Mouse (Mus musculus) liver, embryonic 12.5 days (tissue): Measurements from ENCODE around the gene Ptpro. TPM values are rescaled to one million over a fixed set of nuclear protein-coding genes. Genes with fewer than 3 reads are reported as not detected.
"Not testable (repeated sequence)": the region's sequence is repeated elsewhere in the genome, so short reads cannot be mapped to it uniquely, and the experiment has no call there.

ENCODE experiments used
- ATAC-seq: fragments of 200-750 bp; cut with Nextera tagmentation; 2 replicates; pipeline ENCODE4 v1.8.0; 2017; ENCODE audit warnings: moderate number of reproducible peaks, mild to moderate bottlenecking, moderate library complexity
- H3K27ac ChIP-seq: fragments of 300-500 bp; sonication (generic); 2 replicates; pipeline ENCODE4 v1.5.1; 2016; ENCODE audit warnings: mild to moderate bottlenecking
- H3K27me3 ChIP-seq: fragments of 300-500 bp; sonication (generic); replicated peaks from 2 replicates; pipeline ENCODE4 v1.6.1; 2016; ENCODE audit warnings: mild to moderate bottlenecking, moderate library complexity
- H3K36me3 ChIP-seq: fragments of 300-500 bp; sonication (generic); 2 replicates; pipeline ENCODE4 v1.6.1; 2016; ENCODE audit warnings: mild to moderate bottlenecking, moderate library complexity
- H3K4me1 ChIP-seq: fragments of 300-500 bp; sonication (generic); 2 replicates; pipeline ENCODE4 v1.6.1; 2016
- H3K4me2 ChIP-seq: fragments of 300-500 bp; sonication (generic); 2 replicates; pipeline ENCODE4 v1.6.1; 2016; ENCODE audit warnings: mild to moderate bottlenecking, moderate library complexity
- H3K4me3 ChIP-seq: fragments of 300-500 bp; sonication (generic); 2 replicates; pipeline ENCODE4 v1.5.1; 2016; ENCODE audit warnings: mild to moderate bottlenecking, moderate library complexity
- H3K9ac ChIP-seq: fragments of 300-500 bp; sonication (generic); 2 replicates; pipeline ENCODE4 v1.6.1; 2016; ENCODE audit warnings: mild to moderate bottlenecking, moderate library complexity
- H3K9me3 ChIP-seq: fragments of 300-500 bp; sonication (generic); replicated peaks from 2 replicates; pipeline ENCODE4 v1.6.1; 2016; ENCODE audit warnings: mild to moderate bottlenecking, moderate library complexity
- WGBS: fragments of 180-500 bp; shearing (Covaris S2); methylation state at CpG from one replicate; pipeline ENCODE4 v1.1.7; 2016; ENCODE audit not compliant: insufficient replicate concordance; 5-methylcytosine and 5-hydroxymethylcytosine counted together
- polyA plus RNA-seq: library from polyadenylated mRNA; unstranded; fragments of >200 nt; fragmentation: Nextera tagmentation; extraction: Ambion mirVana; gene quantifications from 2 replicates; pipeline ENCODE4 v1.2.1, GENCODE M21; 2016

Ptpro gene
- polyA plus RNA-seq, 1 experiment from 2014 or later = 0.51 TPM

DNA sequence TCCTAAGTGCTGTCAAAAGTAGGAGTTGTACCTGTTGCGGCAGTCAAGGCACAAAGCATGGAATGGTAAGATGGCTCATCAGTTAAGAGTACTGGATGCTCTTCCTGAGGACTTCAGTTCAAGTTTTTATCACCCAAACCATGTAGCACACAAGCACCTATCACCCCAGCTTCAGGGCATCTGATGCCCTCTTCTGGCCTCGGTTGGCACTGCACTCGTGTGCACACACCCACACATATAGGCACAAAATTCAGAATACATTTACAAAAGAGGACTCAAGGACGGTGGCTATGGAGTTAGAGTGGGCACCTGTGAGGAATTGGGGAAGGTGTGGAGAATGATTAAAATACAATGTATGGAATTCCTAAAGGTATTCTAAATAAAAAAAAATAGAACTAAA lies 217.4 kb downstream of the Ptpro start:
- H3K4me3 ChIP-seq = no peak overlapping the region
- H3K4me1 ChIP-seq = no peaks in the 10 kb centered on the region
- H3K9ac ChIP-seq = no peak overlapping the region
- H3K4me2 ChIP-seq = no peak overlapping the region
- no peak for ATAC-seq
- no peak overlapping the region for H3K27ac ChIP-seq
- WGBS = 81% methylated on average over 4 of the region's 4 CpGs
- no peaks in the 10 kb centered on the region for H3K36me3 ChIP-seq
- no peaks in the 10 kb centered on the region for H3K27me3 ChIP-seq
- H3K9me3 ChIP-seq = 0 out of 2 replicates have a peak, but pooled peaks cover 4% of the 10 kb centered on the region

DNA sequence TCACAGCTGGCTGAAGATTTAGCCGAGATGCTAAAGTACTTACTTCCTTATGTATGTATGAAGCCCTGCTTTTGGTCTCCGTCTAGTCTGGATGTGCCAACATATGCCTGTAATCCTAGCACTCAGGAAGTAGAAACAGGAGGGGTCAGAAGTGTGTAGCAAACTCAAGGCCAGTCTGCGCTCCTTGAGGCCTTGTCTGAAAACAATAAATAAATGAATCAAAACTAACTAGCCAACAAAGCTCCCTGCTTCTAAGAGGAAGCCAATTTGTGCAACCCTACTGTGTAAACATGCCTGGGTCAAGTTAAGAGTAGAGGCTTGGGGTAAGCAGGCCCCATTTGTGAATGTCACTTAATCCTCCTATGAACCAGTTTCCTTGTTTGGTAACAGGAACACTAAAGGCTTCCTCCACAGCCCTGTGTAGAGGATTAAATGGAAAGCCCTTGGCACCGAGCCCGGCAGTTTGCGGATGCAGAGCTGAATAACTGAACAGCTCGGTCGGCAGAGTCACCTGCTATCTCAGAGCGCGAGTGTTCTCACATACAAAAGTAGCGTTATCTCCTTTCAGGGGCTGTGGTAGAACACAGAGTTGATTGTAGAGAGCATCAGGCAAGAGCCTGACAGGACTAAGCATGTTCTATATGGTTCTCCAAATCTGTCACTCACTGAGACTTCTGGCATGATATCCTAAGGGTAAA lies 218.9 kb downstream of the Ptpro start:
- H3K36me3 ChIP-seq = no peaks in the 10 kb centered on the region
- no peak for ATAC-seq
- no peak overlapping the region for H3K4me2 ChIP-seq
- no peak overlapping the region for H3K4me3 ChIP-seq
- 70% methylated on average over 11 of the region's 11 CpGs for WGBS
- no peak overlapping the region for H3K27ac ChIP-seq
- no peak overlapping the region for H3K9ac ChIP-seq
- no peaks in the 10 kb centered on the region for H3K27me3 ChIP-seq
- H3K4me1 ChIP-seq = no peaks in the 10 kb centered on the region
- H3K9me3 ChIP-seq = peaks cover 8% of the 10 kb centered on the region; the same call in 1 of the 2 replicates

GRCm38 (mm10) chr6:137472129-137472528 lies 220.0 kb downstream of the Ptpro start:
- Histone ChIP-seq H3K27ac (no peak overlapping the region), H3K27me3 (no peaks in the 10 kb centered on the region), H3K4me3 (no peak overlapping the region), H3K9me3 (peaks cover 15% of the 10 kb centered on the region; the same call in 1 of the 2 replicates), H3K4me1 (no peaks in the 10 kb centered on the region), H3K36me3 (no peaks in the 10 kb centered on the region), H3K9ac (no peak overlapping the region), H3K4me2 (no peak overlapping the region)
- ATAC-seq = no peak
- 80% methylated on average over 9 of the region's 9 CpGs for WGBS

DNA sequence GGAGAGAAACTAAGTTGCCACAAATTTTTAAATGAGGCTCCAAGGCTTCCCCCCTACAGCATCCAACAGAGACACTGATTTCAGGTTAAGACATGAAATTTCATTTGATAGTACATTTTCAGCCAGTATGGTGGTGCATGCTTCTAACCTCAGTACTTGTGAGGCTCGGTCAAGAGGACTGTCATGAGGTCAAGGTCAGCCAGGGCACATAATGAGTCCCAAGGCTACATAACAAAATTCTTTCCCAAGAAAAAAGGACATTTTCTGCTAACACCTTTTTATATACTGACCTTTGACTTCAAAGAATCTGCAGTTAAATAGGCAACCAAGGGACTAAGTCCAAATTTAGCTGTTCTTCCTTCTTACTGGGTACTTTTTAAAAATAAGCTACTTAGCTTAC lies 221.3 kb downstream of the Ptpro start:
- Histone ChIP-seq H3K9me3 (peaks cover 15% of the 10 kb centered on the region; the same call in 1 of the 2 replicates), H3K4me1 (no peaks in the 10 kb centered on the region), H3K27me3 (no peaks in the 10 kb centered on the region), H3K9ac (no peak overlapping the region), H3K27ac (no peak overlapping the region), H3K4me2 (no peak overlapping the region), H3K4me3 (no peak overlapping the region), H3K36me3 (no peaks in the 10 kb centered on the region)
- 43% methylated on average over 1 of the region's 1 CpGs for WGBS
- no peak for ATAC-seq

DNA sequence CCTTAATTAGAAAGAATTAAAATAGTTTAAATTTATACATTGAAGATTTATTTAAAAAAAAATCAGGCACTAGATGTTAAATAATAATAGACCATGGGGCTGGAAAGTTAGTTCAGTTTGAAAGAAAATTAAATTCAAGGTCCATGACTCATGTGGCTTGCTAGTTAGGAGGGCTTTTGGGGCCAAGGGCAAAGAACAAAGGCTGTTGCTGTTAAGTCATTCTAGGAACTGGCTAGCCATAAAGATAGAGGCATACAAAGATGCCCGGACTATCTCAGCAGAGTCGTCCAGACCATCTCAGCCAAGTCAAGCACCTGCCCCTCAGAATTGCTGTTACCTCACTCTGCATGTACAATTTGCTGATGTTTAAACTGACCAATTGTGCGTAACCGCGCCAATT lies 223.6 kb downstream of the Ptpro start:
- WGBS = 89% methylated on average over 5 of the region's 5 CpGs
- not testable (repeated sequence) for H3K27ac ChIP-seq, H3K4me1 ChIP-seq, H3K4me3 ChIP-seq, H3K27me3 ChIP-seq, H3K36me3 ChIP-seq, H3K4me2 ChIP-seq, ATAC-seq, H3K9ac ChIP-seq
- H3K9me3 ChIP-seq = peaks cover 11% of the 10 kb centered on the region; the same call in 1 of the 2 replicates

DNA sequence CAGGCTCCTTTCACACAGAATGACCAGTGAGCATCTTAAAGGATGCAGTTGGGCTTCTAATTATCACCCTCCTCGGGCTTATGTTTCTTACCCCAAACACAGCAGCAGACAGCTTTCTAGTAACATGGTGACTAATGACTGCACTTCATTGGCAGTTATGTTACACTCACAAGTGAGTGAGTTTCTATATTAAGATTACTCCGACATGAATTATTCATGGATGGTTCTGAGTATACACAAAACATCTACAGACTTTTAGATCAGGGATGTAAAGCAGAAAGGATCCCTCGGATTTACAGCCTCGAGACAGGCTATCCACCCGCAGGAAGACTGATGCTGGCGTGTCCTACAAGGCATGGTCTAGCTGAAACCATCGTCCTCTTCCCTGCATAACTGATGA lies 230.8 kb downstream of the Ptpro start:
- H3K4me3 ChIP-seq = no peak overlapping the region
- H3K27me3 ChIP-seq = peaks cover 10% of the 10 kb centered on the region; the same call in 1 of the 2 replicates
- H3K9ac ChIP-seq = no peak overlapping the region
- WGBS = 79% methylated on average over 7 of the region's 7 CpGs
- H3K27ac ChIP-seq = no peak overlapping the region
- no peaks in the 10 kb centered on the region for H3K9me3 ChIP-seq
- H3K36me3 ChIP-seq = no peaks in the 10 kb centered on the region
- no peaks in the 10 kb centered on the region for H3K4me1 ChIP-seq
- H3K4me2 ChIP-seq = no peak overlapping the region
- ATAC-seq = no peak

DNA sequence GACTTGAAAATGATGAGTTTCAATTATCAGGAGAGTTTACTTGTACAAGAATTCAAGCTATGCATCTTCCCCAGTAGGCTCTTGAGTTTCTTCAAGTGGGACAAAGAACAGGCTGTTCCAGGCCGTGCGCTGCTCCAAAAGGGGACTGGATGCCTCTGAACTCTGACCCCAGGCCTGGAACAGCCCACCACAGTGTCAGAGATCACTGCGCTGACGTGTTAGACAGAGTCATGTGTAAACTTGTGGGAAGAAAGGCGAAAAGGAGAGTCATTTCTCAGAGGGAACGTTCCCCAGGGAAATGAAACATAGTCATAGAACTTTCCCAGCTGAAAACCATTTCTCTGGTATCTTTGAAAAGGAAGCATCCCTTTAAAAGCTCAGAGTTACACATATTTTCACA lies 235.3 kb downstream of the Ptpro start:
- no peak for ATAC-seq
- Histone ChIP-seq H3K27me3 (peaks cover 10% of the 10 kb centered on the region; the same call in 1 of the 2 replicates), H3K4me3 (no peak overlapping the region), H3K4me2 (no peak overlapping the region), H3K27ac (no peak overlapping the region), H3K9ac (no peak overlapping the region), H3K4me1 (no peaks in the 10 kb centered on the region), H3K36me3 (no peaks in the 10 kb centered on the region), H3K9me3 (no peaks in the 10 kb centered on the region)
- 71% methylated on average over 6 of the region's 6 CpGs for WGBS

- Histone ChIP-seq H3K36me3 (no peaks in the 10 kb centered on the region), H3K9ac (no peak overlapping the region), H3K27me3 (no peaks in the 10 kb centered on the region), H3K4me2 (no peak overlapping the region), H3K4me3 (no peak overlapping the region), H3K4me1 (no peaks in the 10 kb centered on the region), H3K27ac (no peak overlapping the region), H3K9me3 (no peaks in the 10 kb centered on the region)
- ATAC-seq = no peak
- WGBS = 83% methylated on average over 14 of the region's 14 CpGs
Measured at GRCm38 (mm10) chr6:137490115-137490514, 238.0 kb downstream of the Ptpro start.

DNA sequence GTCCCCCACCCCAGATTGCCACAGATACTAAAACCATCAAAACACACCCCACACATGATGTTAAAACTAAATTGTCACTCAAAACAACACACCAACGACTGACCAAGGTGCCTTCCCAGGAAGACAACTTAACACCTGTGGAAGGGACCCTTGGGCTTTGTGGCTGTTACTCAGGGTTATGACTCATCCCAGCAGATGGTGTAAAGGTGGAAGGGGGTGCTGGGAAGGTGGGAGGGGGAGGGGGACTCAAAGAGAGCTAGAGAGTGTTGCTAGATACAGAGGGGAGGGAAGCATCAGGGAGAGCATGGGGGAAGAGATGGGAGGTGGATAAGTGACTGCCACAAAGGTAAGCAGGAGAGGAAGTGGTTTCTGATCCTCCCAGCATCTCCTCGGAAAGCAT lies 239.5 kb downstream of the Ptpro start:
- no peak for ATAC-seq
- H3K4me2 ChIP-seq = no peak overlapping the region
- H3K4me1 ChIP-seq = no peaks in the 10 kb centered on the region
- no peak overlapping the region for H3K9ac ChIP-seq
- H3K27me3 ChIP-seq = no peaks in the 10 kb centered on the region
- H3K27ac ChIP-seq = no peak overlapping the region
- 32% methylated on average over 2 of the region's 2 CpGs for WGBS
- H3K9me3 ChIP-seq = no peaks in the 10 kb centered on the region
- H3K36me3 ChIP-seq = no peaks in the 10 kb centered on the region
- H3K4me3 ChIP-seq = no peak overlapping the region

- Histone ChIP-seq H3K27ac (no peak overlapping the region), H3K4me3 (no peak overlapping the region), H3K36me3 (no peaks in the 10 kb centered on the region), H3K4me2 (no peak overlapping the region), H3K9ac (no peak overlapping the region), H3K27me3 (no peaks in the 10 kb centered on the region), H3K9me3 (no peaks in the 10 kb centered on the region), H3K4me1 (no peaks in the 10 kb centered on the region)
- WGBS = 70% methylated on average over 4 of the region's 4 CpGs
- ATAC-seq = no peak
Measured at GRCm38 (mm10) chr6:137492582-137492981, 240.5 kb downstream of the Ptpro start.

DNA sequence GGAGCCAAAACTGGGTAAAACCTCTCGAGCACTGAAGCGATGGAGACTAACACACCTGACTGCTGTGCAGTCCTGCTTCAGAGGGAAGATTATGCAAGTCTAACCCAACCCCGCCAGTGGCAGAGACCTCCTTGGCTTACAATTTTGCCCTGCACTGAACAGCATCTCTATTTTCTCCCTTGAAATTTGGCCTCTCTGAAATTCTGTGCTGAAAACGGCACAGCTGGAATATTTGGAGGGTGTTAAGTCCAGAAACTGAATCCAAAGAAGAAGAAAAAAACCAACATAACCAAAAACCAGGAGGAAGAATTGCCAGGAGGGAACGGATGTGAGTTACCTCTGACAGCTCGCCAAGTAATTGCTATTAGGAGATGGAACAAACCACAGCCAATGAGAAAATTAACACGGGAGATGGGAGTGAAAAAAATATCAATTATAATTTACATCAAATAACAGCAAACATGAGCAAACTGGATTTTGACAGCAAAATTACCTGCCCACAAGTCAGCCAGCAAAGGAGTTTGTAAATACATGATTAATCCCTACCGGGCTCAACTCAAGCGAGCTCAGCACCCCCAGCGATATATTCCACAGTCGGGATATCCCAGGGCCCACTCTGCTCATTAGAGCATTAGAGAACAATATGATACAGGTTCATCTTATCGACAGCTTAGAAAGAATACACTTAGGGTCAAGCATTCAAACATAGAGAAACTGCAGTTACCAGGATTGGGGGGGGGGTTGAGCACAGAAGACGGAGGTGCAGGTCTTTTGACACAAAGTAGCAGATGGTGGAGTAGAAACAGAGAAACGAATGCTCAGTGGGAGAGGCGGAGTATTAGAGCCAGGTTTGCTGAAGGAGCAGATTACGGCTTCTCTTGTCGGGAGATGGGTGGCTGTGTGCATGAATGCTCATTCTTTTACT lies 241.4 kb downstream of the Ptpro start:
- H3K4me1 ChIP-seq = no peaks in the 10 kb centered on the region
- WGBS = 77% methylated on average over 17 of the region's 17 CpGs

DNA sequence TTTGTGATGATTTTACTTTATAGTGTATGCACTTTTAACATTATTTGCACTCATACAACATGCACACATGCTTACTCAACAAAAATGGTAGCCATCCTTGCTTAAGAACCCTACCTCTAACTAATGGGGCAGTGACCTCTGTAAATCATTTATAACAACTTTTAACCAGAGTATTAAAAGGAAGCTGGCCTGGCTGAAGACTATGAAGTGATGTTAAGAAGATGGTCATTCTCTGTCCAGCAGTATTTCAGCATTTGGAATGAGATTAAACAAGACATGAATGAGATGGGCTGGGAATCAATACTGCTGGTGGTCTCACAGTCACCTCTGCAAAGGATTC lies 242.0 kb downstream of the Ptpro start:
- H3K4me2 ChIP-seq = no peak overlapping the region
- no peaks in the 10 kb centered on the region for H3K36me3 ChIP-seq
- H3K4me3 ChIP-seq = no peak overlapping the region
- H3K4me1 ChIP-seq = no peaks in the 10 kb centered on the region
- no peak overlapping the region for H3K9ac ChIP-seq
- no peak for ATAC-seq
- no peak overlapping the region for H3K27ac ChIP-seq
- H3K9me3 ChIP-seq = no peaks in the 10 kb centered on the region
- no peaks in the 10 kb centered on the region for H3K27me3 ChIP-seq

More for the DNA sequence above, 241.4 kb downstream of the Ptpro start:
- no peak overlapping the region for H3K4me2 ChIP-seq
- H3K4me3 ChIP-seq = no peak overlapping the region
- no peaks in the 10 kb centered on the region for H3K36me3 ChIP-seq
- H3K27ac ChIP-seq = no peak overlapping the region
- no peaks in the 10 kb centered on the region for H3K27me3 ChIP-seq
- no peak for ATAC-seq
- H3K9me3 ChIP-seq = no peaks in the 10 kb centered on the region
- H3K9ac ChIP-seq = no peak overlapping the region
